Comparison of ENCODE assay signal across 8 mouse cellular contexts in the genomic region with DNA sequence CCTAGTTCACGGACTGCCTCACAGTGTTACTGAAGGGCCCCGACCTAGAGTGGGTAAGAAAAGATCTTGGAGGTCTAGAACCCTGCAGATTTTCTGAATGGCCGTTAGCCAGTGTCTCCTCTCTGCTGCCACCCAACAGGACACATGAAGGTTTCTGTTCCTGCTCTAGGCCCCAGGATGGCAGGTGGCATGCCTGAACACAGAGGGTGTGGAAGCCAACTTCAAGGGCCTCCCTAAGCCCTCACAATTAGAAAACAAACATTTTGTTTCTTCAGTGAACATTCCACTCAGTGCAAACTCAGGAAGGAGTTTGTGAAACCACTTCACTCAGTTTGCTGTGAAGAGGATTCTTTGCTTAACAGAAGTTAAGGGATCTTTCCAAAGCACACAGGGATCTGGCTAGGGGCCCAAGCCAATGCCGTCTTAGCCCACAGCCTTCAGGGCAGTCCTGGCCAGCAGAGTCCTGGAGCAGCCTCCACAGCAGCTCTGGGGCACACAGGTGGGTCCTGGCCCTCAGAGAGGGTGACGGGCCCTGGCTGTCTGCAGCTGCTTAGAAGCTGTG.
DNase-seq lines count a peak whose midpoint lies in the region; ATAC-seq and TF ChIP-seq lines count a peak whose summit lies in the region.
"Had no signal": no experiment of that assay in that cellular context is flagged by ENCODE, and none has a peak within 500 bp of the region (broad histone marks: within the 10 kb centered on the region; RNA-seq: fewer than 3 reads in every experiment).

No protein-coding gene starts in this region.

- DNase-seq in heart, adult 18-20 months: no peak
- peak; percentile 26 for DNase-seq in NIH3T3 (ENCODE audit: low read depth)
- DNase-seq in cerebellum, postnatal 10 days: peak; percentile 70 to 79
- peak; percentile 73 for DNase-seq in lung, embryonic 14.5 days
- DNase-seq in midbrain, embryonic 14.5 days: no peak
- DNase-seq in urinary bladder, adult 18-20 months (ENCODE audit: low spot score in 2 of 2): no peak

- ATAC-seq in heart, embryonic 16.5 days (replicated peaks; ENCODE audit: extremely low read depth, insufficient read depth, low FRiP score): no peak
- peak; percentile 78 for ATAC-seq in lung, embryonic 14.5 days (ENCODE audit: insufficient read depth)
- ATAC-seq in midbrain, embryonic 14.5 days (ENCODE audit: low FRiP score, low TSS enrichment): no peak

- H3K9ac ChIP-seq in heart, embryonic 16.5 days (ENCODE audit: low read length): no peak overlapping the region
- H3K9ac ChIP-seq in lung, embryonic 14.5 days: no peak overlapping the region
- H3K9ac ChIP-seq in midbrain, embryonic 14.5 days (replicated peaks; ENCODE audit: low read length): no peak overlapping the region
- H3K9ac ChIP-seq: midbrain, embryonic 12.5 days had no signal

- no peak for TF ChIP-seq CTCF in lung, embryonic 14.5 days (IDR thresholded peaks at IDR 0.05; ENCODE audit: low read depth)

- H3K4me3 ChIP-seq in heart, embryonic 16.5 days (ENCODE audit: low read length): no peak overlapping the region
- no peak overlapping the region for H3K4me3 ChIP-seq in lung, embryonic 14.5 days (ENCODE audit: low read depth, low read length)
- no peak overlapping the region for H3K4me3 ChIP-seq in midbrain, embryonic 14.5 days (replicated peaks; ENCODE audit: low read depth, low read length)
- H3K4me3 ChIP-seq: midbrain, embryonic 12.5 days had no signal

- H3K27me3 ChIP-seq in heart, embryonic 16.5 days (ENCODE audit: control insufficient read depth, insufficient read depth, low read length): no peaks in the 10 kb centered on the region
- H3K27me3 ChIP-seq in lung, embryonic 14.5 days (ENCODE audit: insufficient read depth, low read length): no peaks in the 10 kb centered on the region
- H3K27me3 ChIP-seq in midbrain, embryonic 14.5 days (ENCODE audit: control insufficient read depth, insufficient read depth, low read length): no peaks in the 10 kb centered on the region
- H3K27me3 ChIP-seq: midbrain, embryonic 12.5 days had no signal

- peaks cover 32% of the 10 kb centered on the region for H3K4me1 ChIP-seq in heart, embryonic 16.5 days (ENCODE audit: control insufficient read depth, insufficient read depth, low read length)
- peaks cover 3% of the 10 kb centered on the region; the same call in 1 of the 2 replicates for H3K4me1 ChIP-seq in lung, embryonic 14.5 days (ENCODE audit: insufficient read depth)
- H3K4me1 ChIP-seq in midbrain, embryonic 14.5 days (ENCODE audit: control insufficient read depth, insufficient read depth, low read length): peaks cover 14% of the 10 kb centered on the region

- WGBS in heart, embryonic 16.5 days: 63% methylated on average over 5 of the region's 5 CpGs
- WGBS in lung, embryonic 14.5 days: 66% methylated on average over 5 of the region's 5 CpGs
- 93% methylated on average over 5 of the region's 5 CpGs for WGBS in midbrain, embryonic 14.5 days

- no peak overlapping the region for H3K4me2 ChIP-seq in heart, embryonic 16.5 days (ENCODE audit: low read depth, low read length)
- no peak overlapping the region for H3K4me2 ChIP-seq in lung, embryonic 14.5 days
- H3K4me2 ChIP-seq in midbrain, embryonic 14.5 days (ENCODE audit: low read length): no peak overlapping the region
- H3K4me2 ChIP-seq: midbrain, embryonic 12.5 days had no signal

- no peaks in the 10 kb centered on the region for H3K9me3 ChIP-seq in heart, embryonic 16.5 days (replicated peaks; ENCODE audit: control insufficient read depth, low read length)
- no peaks in the 10 kb centered on the region for H3K9me3 ChIP-seq in lung, embryonic 14.5 days (ENCODE audit: low read depth, low read length)
- no peaks in the 10 kb centered on the region for H3K9me3 ChIP-seq in midbrain, embryonic 14.5 days (ENCODE audit: control insufficient read depth, low read length)
- H3K9me3 ChIP-seq: midbrain, embryonic 12.5 days had no signal

- H3K27ac ChIP-seq in heart, embryonic 16.5 days (ENCODE audit: low read length): peak overlapping the region; percentile 77
- peak overlapping the region; percentile 79 for H3K27ac ChIP-seq in lung, embryonic 14.5 days (ENCODE audit: low read depth)
- no peak overlapping the region for H3K27ac ChIP-seq in midbrain, embryonic 14.5 days (replicated peaks; ENCODE audit: low read depth, low read length)
- H3K27ac ChIP-seq: midbrain, embryonic 12.5 days had no signal

- H3K36me3 ChIP-seq in heart, embryonic 16.5 days (ENCODE audit: control insufficient read depth, insufficient read depth): no peaks in the 10 kb centered on the region
- H3K36me3 ChIP-seq in lung, embryonic 14.5 days (ENCODE audit: insufficient read depth): 0 out of 2 replicates have a peak, but pooled peaks cover 3% of the 10 kb centered on the region
- H3K36me3 ChIP-seq in midbrain, embryonic 14.5 days (ENCODE audit: control insufficient read depth, insufficient read depth, low read length): no peaks in the 10 kb centered on the region
- H3K36me3 ChIP-seq: midbrain, embryonic 12.5 days had no signal

Comparison
In these comparisons a context has a peak if more than half of its experiments do, and no peak if none do; other contexts are left out.
1. DNase-seq: peak in NIH3T3 (single experiment), cerebellum, postnatal 10 days (2 of 2) and lung, embryonic 14.5 days (single experiment); none in heart, adult 18-20 months (0 of 2), midbrain, embryonic 14.5 days (single experiment) and urinary bladder, adult 18-20 months (0 of 2).